In genomic region chr10:67285176-67285814, GRCm38 (mm10) we compare ENCODE assay signal across 8 mouse cellular contexts. TPM values are rescaled to one million over a fixed set of nuclear protein-coding genes. Genes with fewer than 3 reads are reported as not detected.
DNase-seq lines count a peak whose midpoint lies in the region; ATAC-seq lines count a peak whose summit lies in the region.

Gene Nrbf2, minus strand, starts transcription at chr10:67285305.

- peak within 1 kb of the TSS; percentile 95 for H3K9ac ChIP-seq in hindbrain, embryonic 12.5 days

- DNase-seq in Muller cell, postnatal 12 days (ENCODE audit: inconsistent ontology term), result peak; percentile 93
- peak; percentile 89 for DNase-seq in cerebellum, adult 9-11 months
- peak; percentile 77 to 80 for DNase-seq in frontal cortex, postnatal 10 days (ENCODE audit: low spot score in 2 of 2)
- peak; percentile 78 for DNase-seq in layer of hippocampus, postnatal 14 days (ENCODE audit: low spot score in 2 of 2)
- peak; percentile 82 for DNase-seq in lung, postnatal 14 days
- peak; percentile 87 for DNase-seq in retina, adult 2 months (ENCODE audit: low read depth, low spot score)
- peak; percentile 81 to 89 for DNase-seq in thymus, postnatal 36 days

- H3K27me3 ChIP-seq in hindbrain, embryonic 12.5 days, result no peaks in the 10 kb centered on the region

- H3K36me3 ChIP-seq in hindbrain, embryonic 12.5 days, result no peaks in the 10 kb centered on the region

- peak; percentile 88 for ATAC-seq in hindbrain, embryonic 12.5 days (ENCODE audit: low FRiP score)

- H3K4me2 ChIP-seq in hindbrain, embryonic 12.5 days (replicated peaks), result peak within 1 kb of the TSS; percentile 92

- peaks cover 23% of the 10 kb centered on the region for H3K4me1 ChIP-seq in hindbrain, embryonic 12.5 days

- WGBS in hindbrain, embryonic 12.5 days, result 4% methylated on average over 41 of the region's 52 CpGs

- peak within 1 kb of the TSS; percentile 78 for H3K27ac ChIP-seq in hindbrain, embryonic 12.5 days

- H3K4me3 ChIP-seq in hindbrain, embryonic 12.5 days, result peak within 1 kb of the TSS; percentile 85

- no peaks in the 10 kb centered on the region for H3K9me3 ChIP-seq in hindbrain, embryonic 12.5 days (replicated peaks)

RNA-seq across cellular contexts. Expression of gene Nrbf2, which starts in this region (rescaled TPM):
- 45.0 and 46.8 TPM in 2 replicates for polyA plus RNA-seq in hindbrain, embryonic 12.5 days (2016; fragmentation: Nextera tagmentation; extraction: Ambion mirVana)
- 10 to 100 TPM; 16.6 to 18.2 TPM for total RNA-seq in layer of hippocampus, postnatal 14 days (2021)

Comparison
In these comparisons a context has a peak if more than half of its experiments do, and no peak if none do; other contexts are left out.
1. Peak in every context shown above with its lines: DNase-seq, ATAC-seq, H3K4me3 ChIP-seq and H3K27ac ChIP-seq.